Mouse (Mus musculus) kidney, postnatal 0 days (tissue): ENCODE results near the gene Pde4a. TPM values are rescaled to one million over a fixed set of nuclear protein-coding genes. Genes with fewer than 3 reads are reported as not detected.
"Not testable (repeated sequence)": the region's sequence is repeated elsewhere in the genome, so short reads cannot be mapped to it uniquely, and the experiment has no call there.

Source experiments
- ATAC-seq: fragments of 200-750 bp; cut with Nextera tagmentation; replicated peaks from 2 replicates; pipeline ENCODE4 v1.8.0; 2017; ENCODE audit warnings: low read depth, moderate number of reproducible peaks, moderate TSS enrichment, moderate library complexity; ENCODE audit not compliant: low FRiP score
- DNase-seq: peaks from one replicate; pipeline ENCODE4 v3.0.0-alpha.2; 2016; ENCODE audit warnings: low spot score
- H3K27ac ChIP-seq: fragments of 300-500 bp; sonication (generic); 2 replicates; pipeline ENCODE4 v1.5.1; 2014; ENCODE audit warnings: mild to moderate bottlenecking
- H3K27me3 ChIP-seq: fragments of 300-500 bp; sonication (generic); 2 replicates; pipeline ENCODE4 v1.6.1; 2014; ENCODE audit warnings: low read length, mixed read lengths; ENCODE audit not compliant: insufficient read depth
- H3K36me3 ChIP-seq: fragments of 300-500 bp; sonication (generic); 2 replicates; pipeline ENCODE4 v1.6.1; 2014; ENCODE audit warnings: low read length, mixed read lengths; ENCODE audit not compliant: insufficient read depth
- H3K4me1 ChIP-seq: fragments of 300-500 bp; sonication (generic); replicated peaks from 2 replicates; pipeline ENCODE4 v1.6.1; 2014; ENCODE audit warnings: antibody characterized with exemption, low read length, mixed read lengths; ENCODE audit not compliant: insufficient read depth
- H3K4me2 ChIP-seq: fragments of 300-500 bp; sonication (generic); 2 replicates; pipeline ENCODE4 v1.6.1; 2014; ENCODE audit warnings: mild to moderate bottlenecking, low read length, moderate library complexity, mixed read lengths
- H3K4me3 ChIP-seq: fragments of 300-500 bp; sonication (generic); replicated peaks from 2 replicates; pipeline ENCODE4 v1.5.1; 2014; ENCODE audit warnings: low read depth, low read length
- H3K9ac ChIP-seq: fragments of 300-500 bp; sonication (generic); 2 replicates; pipeline ENCODE4 v1.6.1; 2014; ENCODE audit warnings: low read depth, low read length
- H3K9me3 ChIP-seq: fragments of 300-500 bp; sonication (generic); replicated peaks from 2 replicates; pipeline ENCODE4 v1.6.1; 2016; ENCODE audit warnings: low read length, inconsistent platforms, mixed read lengths
- CTCF ChIP-seq: IDR thresholded peaks from 2 replicates; pipeline ENCODE4 v1.5.1; 2016; ENCODE audit warnings: antibody characterized with exemption, low read depth, mild to moderate bottlenecking, moderate library complexity
- WGBS: fragments of 180-500 bp; shearing (Covaris S2); extraction: QIAGEN DNeasy Blood & Tissue Kit; methylation state at CpG from one replicate; pipeline ENCODE4 v1.1.7; 2014; 5-methylcytosine and 5-hydroxymethylcytosine counted together
- polyA plus RNA-seq: library from polyadenylated mRNA; unstranded; fragments of >200 nt; fragmentation: Nextera tagmentation; extraction: Ambion mirVana; gene quantifications from 2 replicates; pipeline ENCODE4 v1.2.1, GENCODE M21; 2015

The Pde4a gene
- polyA plus RNA-seq, 1 experiment from 2014 or later = 8.2 TPM

GRCm38 (mm10) chr9:21251116-21251735 is 85.7 kb downstream of the Pde4a start:
- Histone ChIP-seq H3K27ac (no peak overlapping the region), H3K36me3 (no peaks in the 10 kb centered on the region), H3K9ac (no peak overlapping the region), H3K9me3 (no peaks in the 10 kb centered on the region), H3K4me2 (no peak overlapping the region), H3K27me3 (peaks cover 38% of the 10 kb centered on the region), H3K4me3 (no peak overlapping the region), H3K4me1 (no peaks in the 10 kb centered on the region; the same call in 1 of the 2 replicates)
- ATAC-seq (no peak), DNase-seq (no peak)
- TF ChIP-seq CTCF = no peak
- 59% methylated on average over 13 of the region's 13 CpGs for WGBS

- H3K36me3 ChIP-seq = no peaks in the 10 kb centered on the region
- no peak overlapping the region for H3K4me2 ChIP-seq
- H3K27me3 ChIP-seq = peaks cover 10% of the 10 kb centered on the region; the same call in 1 of the 2 replicates
- ATAC-seq (no peak), DNase-seq (no peak)
- H3K27ac ChIP-seq = no peak overlapping the region
- no peaks in the 10 kb centered on the region for H3K9me3 ChIP-seq
- H3K4me3 ChIP-seq = no peak overlapping the region
- no peak overlapping the region for H3K9ac ChIP-seq
- no peak for TF ChIP-seq CTCF
- no peaks in the 10 kb centered on the region for H3K4me1 ChIP-seq
Observed at GRCm38 (mm10) chr9:21254690-21255089, 89.2 kb downstream of the Pde4a start.

- not testable (repeated sequence) for H3K9me3 ChIP-seq, H3K27ac ChIP-seq, H3K4me1 ChIP-seq, DNase-seq, H3K27me3 ChIP-seq, H3K9ac ChIP-seq, H3K4me2 ChIP-seq, H3K36me3 ChIP-seq, ATAC-seq, H3K4me3 ChIP-seq
- 82% methylated on average over 4 of the region's 4 CpGs for WGBS
Observed at GRCm38 (mm10) chr9:21256349-21256748, 90.8 kb downstream of the Pde4a start.

GRCm38 (mm10) chr9:21260491-21261040 is 95.1 kb downstream of the Pde4a start:
- H3K4me3 ChIP-seq = no peak overlapping the region
- H3K9me3 ChIP-seq = no peaks in the 10 kb centered on the region
- no peak overlapping the region for H3K27ac ChIP-seq
- no peaks in the 10 kb centered on the region for H3K36me3 ChIP-seq
- no peak for ATAC-seq
- H3K4me2 ChIP-seq = no peak overlapping the region
- 75% methylated on average over 6 of the region's 6 CpGs for WGBS
- no peak for TF ChIP-seq CTCF
- H3K4me1 ChIP-seq = peaks cover 5% of the 10 kb centered on the region; the same call in 1 of the 2 replicates
- H3K27me3 ChIP-seq = no peaks in the 10 kb centered on the region
- H3K9ac ChIP-seq = no peak overlapping the region
- no peak for DNase-seq

GRCm38 (mm10) chr9:21261831-21262230 is 96.3 kb downstream of the Pde4a start:
- 53% methylated on average over 2 of the region's 2 CpGs for WGBS
- H3K27ac ChIP-seq = no peak overlapping the region
- no peak for TF ChIP-seq CTCF
- H3K27me3 ChIP-seq = no peaks in the 10 kb centered on the region
- ATAC-seq (no peak), DNase-seq (no peak)
- H3K4me1 ChIP-seq = peaks cover 9% of the 10 kb centered on the region
- H3K9ac ChIP-seq = no peak overlapping the region
- H3K4me3 ChIP-seq = no peak overlapping the region
- H3K4me2 ChIP-seq = no peak overlapping the region
- no peaks in the 10 kb centered on the region for H3K9me3 ChIP-seq
- no peaks in the 10 kb centered on the region for H3K36me3 ChIP-seq

Other genes with a start within 250 kb of the Pde4a start
- gene Dnmt1, start 205.8 kb upstream of the Pde4a start, polyA plus RNA-seq = 34.1 and 43.1 TPM in 2 replicates
- gene S1pr2, start 188.9 kb upstream of the Pde4a start, polyA plus RNA-seq = 21.3 and 23.3 TPM in 2 replicates
- gene Mrpl4, start 163.0 kb upstream of the Pde4a start, polyA plus RNA-seq = 155 and 158 TPM in 2 replicates
- 12.3 and 13.4 TPM in 2 replicates for gene Icam1, start 149.7 kb upstream of the Pde4a start, polyA plus RNA-seq
- gene Icam4, start 136.3 kb upstream of the Pde4a start, polyA plus RNA-seq = 0.26 and 0.50 TPM in 2 replicates
- gene Icam5, start 133.6 kb upstream of the Pde4a start, polyA plus RNA-seq = 0.21 and 0.27 TPM in 2 replicates
- gene Zglp1, start 98.6 kb upstream of the Pde4a start, polyA plus RNA-seq = 0.29 TPM in 1 of 2 replicates, not detected in the other
- 0.38 and 0.62 TPM in 2 replicates for gene Gm49373, start 92.6 kb upstream of the Pde4a start, polyA plus RNA-seq
- 61.5 and 63.9 TPM in 2 replicates for gene Fdx1l, start 92.1 kb upstream of the Pde4a start, polyA plus RNA-seq
- 0.80 and 0.91 TPM in 2 replicates for gene Gm38431, start 73.7 kb upstream of the Pde4a start, polyA plus RNA-seq
- 40.8 and 41.3 TPM in 2 replicates for gene Raver1, start 73.7 kb upstream of the Pde4a start, polyA plus RNA-seq
- 8.6 and 9.4 TPM in 2 replicates for gene Tyk2, start 34.5 kb upstream of the Pde4a start, polyA plus RNA-seq
- gene Cdc37, start 15.7 kb upstream of the Pde4a start, polyA plus RNA-seq = 256 and 271 TPM in 2 replicates
- gene Keap1, start 73.6 kb downstream of the Pde4a start, polyA plus RNA-seq = 49.3 and 50.8 TPM in 2 replicates
- gene S1pr5, start 82.7 kb downstream of the Pde4a start, polyA plus RNA-seq = 0.11 TPM in 1 of 2 replicates, not detected in the other
- 51.7 and 52.9 TPM in 2 replicates for gene Atg4d, start 99.6 kb downstream of the Pde4a start, polyA plus RNA-seq
- gene Kri1, start 122.3 kb downstream of the Pde4a start, polyA plus RNA-seq = 8.7 and 10.6 TPM in 2 replicates
- 31.4 and 37.8 TPM in 2 replicates for gene Cdkn2d, start 125.7 kb downstream of the Pde4a start, polyA plus RNA-seq
- gene Ap1m2, start 146.6 kb downstream of the Pde4a start, polyA plus RNA-seq = 57.3 and 63.0 TPM in 2 replicates
- 76.5 and 80.5 TPM in 2 replicates for gene Slc44a2, start 155.0 kb downstream of the Pde4a start, polyA plus RNA-seq
- gene Ilf3, start 202.2 kb downstream of the Pde4a start, polyA plus RNA-seq = 113 and 125 TPM in 2 replicates
- gene Qtrt1, start 246.1 kb downstream of the Pde4a start, polyA plus RNA-seq = 41.1 and 42.0 TPM in 2 replicates